Mouse (Mus musculus): ENCODE data around the gene Nfib. TPM values are rescaled to one million over a fixed set of nuclear protein-coding genes. Genes with fewer than 3 reads are reported as not detected.

The Nfib gene
- polyA plus RNA-seq, 1 experiment from 2014 or later: 86.0 TPM

DNA sequence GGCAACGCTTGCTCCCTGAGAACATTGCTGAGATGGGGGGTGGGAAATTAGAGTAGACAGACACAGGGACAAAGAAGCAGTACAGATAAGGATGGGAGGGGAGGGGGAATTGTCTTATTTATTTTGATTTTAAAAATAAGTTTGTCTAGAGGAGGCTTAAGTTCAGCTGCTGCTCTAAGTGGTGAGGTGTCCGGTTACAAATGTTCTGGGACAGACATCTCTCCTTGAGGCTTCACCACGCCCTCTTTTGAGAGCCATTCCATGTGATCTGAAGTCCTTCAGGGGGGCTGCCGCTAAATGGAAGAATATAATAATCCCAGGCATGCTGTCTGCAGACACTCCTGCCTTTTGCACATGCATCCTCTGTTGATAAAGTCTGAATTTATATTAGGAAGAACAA lies 107.1 kb downstream of the Nfib start:
- WGBS: 28% methylated on average over 4 of the region's 4 CpGs
- peaks cover 15% of the 10 kb centered on the region for H3K4me1 ChIP-seq (ENCODE audit: control insufficient read depth, insufficient read depth, low read length)
- DNase-seq (ENCODE audit: low spot score) (peak; percentile 90), ATAC-seq (ENCODE audit: low read depth) (peak; percentile 53; the same call in 1 of the 2 replicates)
- no peak overlapping the region for H3K4me2 ChIP-seq (ENCODE audit: low read depth, low read length)
- H3K27me3 ChIP-seq (replicated peaks; ENCODE audit: control insufficient read depth, insufficient read depth, low read length): no peaks in the 10 kb centered on the region
- H3K9me3 ChIP-seq (ENCODE audit: control insufficient read depth, low read length): peaks cover 9% of the 10 kb centered on the region
- no peaks in the 10 kb centered on the region for H3K36me3 ChIP-seq (ENCODE audit: control insufficient read depth, insufficient read depth, low read length)
- H3K9ac ChIP-seq (ENCODE audit: low read depth, low read length): no peak overlapping the region
- H3K27ac ChIP-seq (replicated peaks; ENCODE audit: low read depth, low read length): no peak overlapping the region; the same call in 1 of the 2 replicates
- H3K4me3 ChIP-seq (ENCODE audit: low read depth, low read length): no peak overlapping the region

DNA sequence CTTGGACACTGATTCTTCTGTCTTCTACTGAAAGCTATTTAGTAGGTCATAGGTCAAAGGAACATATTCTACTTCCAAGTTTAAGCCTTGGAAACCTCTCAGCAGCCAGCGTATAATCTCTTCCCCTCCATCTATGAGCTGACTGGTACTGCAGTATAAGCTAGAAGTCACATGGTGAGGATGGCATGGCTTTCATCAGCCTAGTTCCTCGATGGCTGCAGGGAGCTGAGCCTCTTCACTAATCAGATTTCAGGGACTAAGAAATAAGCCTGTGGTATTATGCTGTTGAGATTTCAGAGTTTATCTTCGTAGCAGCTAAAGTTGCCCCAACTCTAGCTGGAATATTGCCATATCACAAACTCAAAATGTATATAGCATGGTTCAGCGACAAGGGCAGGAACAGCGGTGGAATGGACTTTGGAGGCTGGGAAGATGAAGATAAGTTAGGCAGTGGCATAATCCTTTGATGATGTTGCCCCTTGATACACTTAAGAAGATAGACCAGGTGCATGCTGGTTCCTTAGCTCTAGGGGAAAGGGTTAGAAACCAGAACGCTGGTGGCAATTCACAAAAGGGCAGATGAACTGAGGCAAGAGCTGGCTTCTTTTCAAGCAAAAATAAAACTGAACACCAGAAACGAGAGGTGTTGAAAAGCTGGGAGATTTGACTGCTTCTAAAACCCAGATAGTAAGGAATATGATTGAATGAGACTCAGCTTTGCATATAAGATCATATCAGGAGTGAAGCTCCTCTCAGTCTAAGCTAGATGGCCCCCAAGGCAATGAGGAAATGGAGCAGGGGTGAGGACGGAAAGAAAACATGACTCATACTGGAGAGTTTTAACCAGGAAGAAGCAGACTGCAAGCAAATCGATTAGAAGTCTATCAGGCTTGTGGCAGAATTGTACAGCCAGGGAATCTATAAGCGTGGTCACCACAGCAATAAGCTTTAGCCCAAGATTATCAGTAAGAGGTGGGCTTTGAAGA lies 111.6 kb downstream of the Nfib start:
- Histone ChIP-seq H3K4me1 (ENCODE audit: control insufficient read depth, insufficient read depth, low read length) (peaks cover 15% of the 10 kb centered on the region), H3K9me3 (ENCODE audit: control insufficient read depth, low read length) (no peaks in the 10 kb centered on the region), H3K4me3 (ENCODE audit: low read depth, low read length) (no peak overlapping the region), H3K4me2 (ENCODE audit: low read depth, low read length) (no peak overlapping the region), H3K36me3 (ENCODE audit: control insufficient read depth, insufficient read depth, low read length) (no peaks in the 10 kb centered on the region), H3K27me3 (replicated peaks; ENCODE audit: control insufficient read depth, insufficient read depth, low read length) (no peaks in the 10 kb centered on the region), H3K27ac (replicated peaks; ENCODE audit: low read depth, low read length) (no peak overlapping the region; the same call in 1 of the 2 replicates), H3K9ac (ENCODE audit: low read depth, low read length) (no peak overlapping the region)
- peak; percentile 44 for DNase-seq (ENCODE audit: low spot score)
- 62% methylated on average over 10 of the region's 10 CpGs for WGBS
- no peak for ATAC-seq (ENCODE audit: low read depth)

DNA sequence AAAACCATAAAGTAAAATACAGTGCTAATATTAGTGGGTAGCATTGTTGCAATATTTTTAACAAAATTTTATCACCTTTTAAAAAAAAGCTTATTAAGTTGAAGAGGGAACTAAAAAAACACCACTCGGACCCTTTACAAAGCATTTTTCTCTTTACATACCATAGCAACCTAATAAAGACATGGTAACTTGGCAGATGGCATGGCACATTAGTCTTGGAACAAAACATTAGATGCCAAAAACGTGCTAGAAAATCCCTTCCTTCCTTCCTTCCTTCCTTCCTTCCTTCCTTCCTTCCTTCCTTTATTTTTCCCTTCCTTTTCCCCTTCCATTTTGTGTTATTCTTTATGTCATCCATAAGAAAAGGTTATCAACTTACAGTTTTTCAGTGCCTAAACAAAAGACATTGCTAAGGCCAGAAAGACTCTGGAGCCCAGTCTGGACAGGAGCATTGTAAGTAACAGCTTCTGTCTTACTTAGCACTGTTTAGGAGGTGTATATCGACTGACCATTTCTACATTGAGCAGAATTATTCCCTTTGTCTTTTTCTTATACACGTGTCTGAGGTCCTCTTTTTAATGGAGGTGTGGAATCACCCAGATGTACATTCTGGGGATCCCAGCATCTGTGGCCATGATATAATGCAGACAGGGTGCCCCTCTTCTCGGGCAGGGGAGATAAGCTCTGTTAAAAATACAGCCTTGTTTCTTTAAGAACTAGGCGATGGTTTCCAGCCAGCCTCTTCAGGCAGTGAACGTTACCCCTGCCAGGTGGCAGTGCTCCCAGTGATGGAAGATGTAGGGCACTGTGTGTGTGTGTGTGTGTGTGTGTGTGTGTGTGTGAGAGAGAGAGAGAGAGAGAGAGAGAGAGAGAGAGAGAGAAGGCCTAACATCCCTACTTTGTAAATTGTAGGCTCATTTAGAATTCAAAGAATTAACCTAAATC lies 113.2 kb downstream of the Nfib start:
- H3K4me3 ChIP-seq (ENCODE audit: low read depth, low read length): no peak overlapping the region
- no peak overlapping the region for H3K27ac ChIP-seq (replicated peaks; ENCODE audit: low read depth, low read length)
- WGBS: 53% methylated on average over 7 of the region's 7 CpGs
- DNase-seq (ENCODE audit: low spot score) (peak; percentile 66), ATAC-seq (ENCODE audit: low read depth) (no peak)
- no peaks in the 10 kb centered on the region for H3K27me3 ChIP-seq (replicated peaks; ENCODE audit: control insufficient read depth, insufficient read depth, low read length)
- H3K4me2 ChIP-seq (ENCODE audit: low read depth, low read length): no peak overlapping the region
- H3K4me1 ChIP-seq (ENCODE audit: control insufficient read depth, insufficient read depth, low read length): peaks cover 8% of the 10 kb centered on the region; the same call in 1 of the 2 replicates
- H3K9me3 ChIP-seq (ENCODE audit: control insufficient read depth, low read length): no peaks in the 10 kb centered on the region
- H3K9ac ChIP-seq (ENCODE audit: low read depth, low read length): no peak overlapping the region
- H3K36me3 ChIP-seq (ENCODE audit: control insufficient read depth, insufficient read depth, low read length): no peaks in the 10 kb centered on the region

DNA sequence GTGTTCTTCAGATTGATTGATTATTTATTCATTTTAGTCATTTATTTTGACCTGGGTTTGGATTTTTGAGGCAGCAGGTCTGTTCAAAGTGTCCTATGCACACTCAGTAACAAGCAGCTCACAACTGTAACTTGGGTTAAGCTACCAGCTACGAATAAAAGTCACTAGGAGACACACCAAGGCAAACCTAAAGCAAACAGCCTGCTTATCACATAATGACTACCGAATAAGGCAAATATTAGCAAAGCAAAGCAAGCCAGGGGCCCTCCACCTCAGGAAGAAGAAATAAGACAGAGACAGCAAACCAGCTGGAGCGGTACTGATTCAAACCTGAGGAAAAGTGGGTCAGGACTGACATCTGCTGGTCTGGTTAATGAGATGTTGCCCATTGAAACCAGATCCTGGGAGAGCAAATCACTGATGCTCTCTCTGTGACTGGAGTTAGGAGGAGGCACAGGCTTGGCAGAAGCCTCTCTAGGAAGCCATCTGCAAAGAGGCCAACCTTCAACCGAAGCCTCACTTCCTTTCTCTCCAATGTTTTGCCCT lies 116.1 kb downstream of the Nfib start:
- Histone ChIP-seq H3K4me3 (ENCODE audit: low read depth, low read length) (no peak overlapping the region), H3K27me3 (replicated peaks; ENCODE audit: control insufficient read depth, insufficient read depth, low read length) (no peaks in the 10 kb centered on the region), H3K9ac (ENCODE audit: low read depth, low read length) (no peak overlapping the region), H3K27ac (replicated peaks; ENCODE audit: low read depth, low read length) (no peak overlapping the region), H3K4me1 (ENCODE audit: control insufficient read depth, insufficient read depth, low read length) (peaks cover 2% of the 10 kb centered on the region; the same call in 1 of the 2 replicates), H3K36me3 (ENCODE audit: control insufficient read depth, insufficient read depth, low read length) (no peaks in the 10 kb centered on the region), H3K4me2 (ENCODE audit: low read depth, low read length) (no peak overlapping the region), H3K9me3 (ENCODE audit: control insufficient read depth, low read length) (no peaks in the 10 kb centered on the region)
- WGBS: 32% methylated on average over 4 of the region's 4 CpGs
- ATAC-seq (ENCODE audit: low read depth) (peak; percentile 82), DNase-seq (ENCODE audit: low spot score) (peak; percentile 84)

DNA sequence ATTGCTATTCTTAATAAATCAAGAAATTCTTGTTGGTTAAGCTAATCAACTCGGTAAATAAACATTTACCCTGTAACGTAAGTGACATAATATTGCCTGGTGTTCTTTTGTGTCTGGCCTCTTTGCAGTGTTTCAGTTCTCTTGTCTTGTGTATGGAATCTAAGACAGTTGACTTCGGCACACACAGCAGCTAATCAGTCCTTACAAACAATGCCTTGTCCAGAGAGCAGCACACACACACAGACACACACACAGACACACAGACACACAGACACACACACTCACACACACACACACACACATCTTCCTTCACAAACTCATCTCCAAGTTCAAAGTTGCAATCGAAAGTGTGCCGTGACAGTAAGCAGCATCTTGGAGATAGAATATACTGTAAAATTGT lies 116.8 kb downstream of the Nfib start:
- Histone ChIP-seq H3K36me3 (ENCODE audit: control insufficient read depth, insufficient read depth, low read length) (no peaks in the 10 kb centered on the region), H3K4me1 (ENCODE audit: control insufficient read depth, insufficient read depth, low read length) (no peaks in the 10 kb centered on the region), H3K4me3 (ENCODE audit: low read depth, low read length) (no peak overlapping the region), H3K27ac (replicated peaks; ENCODE audit: low read depth, low read length) (no peak overlapping the region), H3K27me3 (replicated peaks; ENCODE audit: control insufficient read depth, insufficient read depth, low read length) (no peaks in the 10 kb centered on the region), H3K9me3 (ENCODE audit: control insufficient read depth, low read length) (no peaks in the 10 kb centered on the region), H3K9ac (ENCODE audit: low read depth, low read length) (no peak overlapping the region), H3K4me2 (ENCODE audit: low read depth, low read length) (no peak overlapping the region)
- ATAC-seq (ENCODE audit: low read depth) (no peak), DNase-seq (ENCODE audit: low spot score) (no peak)
- WGBS: 73% methylated on average over 5 of the region's 5 CpGs

DNA sequence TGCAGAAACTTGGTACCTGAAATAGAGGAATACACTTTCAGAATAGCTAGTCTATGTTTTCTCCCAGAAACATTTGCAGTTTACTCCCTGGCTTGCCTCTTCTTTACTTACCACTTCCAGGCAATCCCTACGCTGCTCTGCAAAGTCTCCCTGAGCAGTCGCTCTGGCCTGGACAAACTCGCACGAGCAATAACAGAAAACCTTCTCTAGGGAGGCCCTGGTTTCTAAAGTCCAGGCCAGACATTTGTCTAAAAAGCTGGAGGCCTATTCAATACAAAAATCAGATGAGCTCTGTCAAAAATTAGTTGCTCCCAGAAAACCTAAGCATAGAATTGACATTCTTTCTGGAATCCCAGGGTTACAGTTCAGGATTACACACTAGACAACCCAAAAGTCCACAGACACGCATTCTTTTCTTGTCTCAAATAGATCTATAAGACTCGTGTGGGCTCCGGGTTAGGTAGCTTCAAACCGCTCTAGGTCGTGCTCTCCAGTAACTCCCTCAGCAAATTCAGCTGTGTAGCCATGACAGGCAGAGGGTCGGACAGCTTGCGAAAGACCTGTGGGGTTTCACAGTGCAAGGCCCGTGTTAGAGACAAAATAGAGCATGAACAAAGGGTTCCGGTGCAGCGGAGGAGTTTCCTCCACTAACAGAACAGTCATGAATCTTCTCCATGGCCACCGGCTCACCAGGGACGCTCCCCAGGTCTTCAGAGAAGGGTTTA lies 118.2 kb downstream of the Nfib start:
- Histone ChIP-seq H3K9me3 (ENCODE audit: control insufficient read depth, low read length) (no peaks in the 10 kb centered on the region), H3K27ac (replicated peaks; ENCODE audit: low read depth, low read length) (no peak overlapping the region; the same call in 1 of the 2 replicates), H3K4me1 (ENCODE audit: control insufficient read depth, insufficient read depth, low read length) (no peaks in the 10 kb centered on the region), H3K4me2 (ENCODE audit: low read depth, low read length) (no peak overlapping the region), H3K27me3 (replicated peaks; ENCODE audit: control insufficient read depth, insufficient read depth, low read length) (no peaks in the 10 kb centered on the region), H3K36me3 (ENCODE audit: control insufficient read depth, insufficient read depth, low read length) (no peaks in the 10 kb centered on the region), H3K4me3 (ENCODE audit: low read depth, low read length) (no peak overlapping the region), H3K9ac (ENCODE audit: low read depth, low read length) (no peak overlapping the region)
- 75% methylated on average over 16 of the region's 16 CpGs for WGBS
- DNase-seq (ENCODE audit: low spot score) (no peak), ATAC-seq (ENCODE audit: low read depth) (no peak)

DNA sequence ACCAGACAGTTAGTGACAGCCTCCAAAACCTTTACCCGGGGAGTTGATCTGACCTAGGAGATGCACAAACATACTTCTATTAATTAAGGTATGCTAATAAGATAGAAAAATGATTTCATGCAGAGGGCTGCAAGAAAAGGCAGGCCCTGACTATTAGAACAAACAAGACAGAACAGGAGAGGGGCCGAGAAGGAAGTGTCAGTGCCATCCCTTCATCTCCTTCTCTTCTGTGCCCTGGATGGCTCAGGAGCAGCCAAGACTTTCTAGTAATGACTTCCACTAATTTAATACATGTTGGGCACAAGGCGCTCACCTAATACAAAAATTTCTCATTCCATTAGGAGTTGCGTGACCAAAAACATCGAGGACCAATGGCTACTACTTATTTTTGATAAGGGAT lies 118.9 kb downstream of the Nfib start:
- Histone ChIP-seq H3K9me3 (ENCODE audit: control insufficient read depth, low read length) (no peaks in the 10 kb centered on the region), H3K27ac (replicated peaks; ENCODE audit: low read depth, low read length) (no peak overlapping the region), H3K9ac (ENCODE audit: low read depth, low read length) (no peak overlapping the region), H3K4me3 (ENCODE audit: low read depth, low read length) (no peak overlapping the region), H3K36me3 (ENCODE audit: control insufficient read depth, insufficient read depth, low read length) (no peaks in the 10 kb centered on the region), H3K4me1 (ENCODE audit: control insufficient read depth, insufficient read depth, low read length) (no peaks in the 10 kb centered on the region), H3K27me3 (replicated peaks; ENCODE audit: control insufficient read depth, insufficient read depth, low read length) (no peaks in the 10 kb centered on the region), H3K4me2 (ENCODE audit: low read depth, low read length) (no peak overlapping the region)
- DNase-seq (ENCODE audit: low spot score) (no peak), ATAC-seq (ENCODE audit: low read depth) (no peak)
- WGBS: 89% methylated on average over 5 of the region's 5 CpGs

DNA sequence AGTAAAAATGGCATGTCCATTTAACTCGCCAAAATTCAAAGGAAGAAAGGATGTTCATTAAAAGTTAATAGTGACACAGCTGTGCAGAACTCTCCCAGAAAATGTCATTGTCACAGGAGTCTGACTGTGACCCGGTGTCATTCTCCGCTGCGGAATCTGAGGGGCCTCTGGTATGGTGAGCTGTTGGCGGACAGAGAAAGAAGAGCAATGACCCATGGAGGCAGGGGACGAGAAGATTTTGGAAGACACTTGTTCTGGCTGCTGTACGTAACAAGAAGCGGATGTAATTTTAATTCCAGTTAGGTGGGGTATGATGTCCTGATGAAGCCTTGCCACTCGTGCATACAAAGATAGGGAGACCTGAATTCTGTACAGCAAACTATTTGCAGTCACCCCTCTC lies 120.0 kb downstream of the Nfib start:
- H3K4me1 ChIP-seq (ENCODE audit: control insufficient read depth, insufficient read depth, low read length): no peaks in the 10 kb centered on the region
- no peak overlapping the region for H3K27ac ChIP-seq (replicated peaks; ENCODE audit: low read depth, low read length)
- DNase-seq (ENCODE audit: low spot score): no peak
- ATAC-seq (ENCODE audit: low read depth): no peak
- no peaks in the 10 kb centered on the region for H3K9me3 ChIP-seq (ENCODE audit: control insufficient read depth, low read length)
- no peaks in the 10 kb centered on the region for H3K27me3 ChIP-seq (replicated peaks; ENCODE audit: control insufficient read depth, insufficient read depth, low read length)
- H3K9ac ChIP-seq (ENCODE audit: low read depth, low read length): no peak overlapping the region
- no peak overlapping the region for H3K4me3 ChIP-seq (ENCODE audit: low read depth, low read length)
- H3K36me3 ChIP-seq (ENCODE audit: control insufficient read depth, insufficient read depth, low read length): no peaks in the 10 kb centered on the region
- no peak overlapping the region for H3K4me2 ChIP-seq (ENCODE audit: low read depth, low read length)
- 84% methylated on average over 9 of the region's 9 CpGs for WGBS

All from embryonic facial prominence, embryonic 14.5 days (tissue).